Mouse (Mus musculus): ENCODE measurements at regions not wholly inside any gene's neighbourhood (a gene's known extent, or its start where the extent isn't known, plus 50 kb on each side); places are given as distances from the start of the nearest gene placed in this dataset.

DNA sequence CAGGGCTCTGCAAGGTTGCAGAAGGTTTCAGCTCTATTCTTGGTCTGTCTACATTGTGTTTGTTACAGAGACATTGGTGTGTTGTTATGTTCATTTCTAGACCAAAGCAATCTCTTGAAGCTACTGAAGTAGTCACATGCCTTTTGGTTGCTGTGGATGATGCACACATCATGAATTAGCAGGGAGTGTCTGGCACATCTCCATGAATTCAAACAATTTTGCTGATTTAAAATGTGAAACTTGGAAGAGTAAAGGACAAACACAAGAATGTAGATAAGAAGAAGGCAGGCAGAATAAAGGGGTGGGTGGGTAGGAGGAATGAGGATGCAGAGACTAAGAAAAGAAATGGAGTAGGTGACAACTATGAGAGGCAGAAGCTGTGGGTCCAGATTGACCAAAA lies 688.3 kb upstream of the Nrsn1 start:
- H3K4me3 ChIP-seq (ENCODE audit: low read depth, low read length) = no peak overlapping the region
- H3K4me2 ChIP-seq (ENCODE audit: low read depth, low read length) = no peak overlapping the region
- no peaks in the 10 kb centered on the region for H3K9me3 ChIP-seq (replicated peaks; ENCODE audit: control insufficient read depth, low read length)
- no peaks in the 10 kb centered on the region for H3K36me3 ChIP-seq (replicated peaks; ENCODE audit: control insufficient read depth, insufficient read depth, low read depth, low read length)
- H3K27me3 ChIP-seq (ENCODE audit: control insufficient read depth, insufficient read depth, low read length) = no peaks in the 10 kb centered on the region
- DNase-seq (ENCODE audit: low spot score) (no peak), ATAC-seq (replicated peaks; ENCODE audit: insufficient number of reproducible peaks, low FRiP score, low TSS enrichment, low read depth) (no peak)
- H3K27ac ChIP-seq (replicated peaks; ENCODE audit: low read depth, low read length) = no peak overlapping the region
- no peak overlapping the region for H3K9ac ChIP-seq (replicated peaks; ENCODE audit: low read length)
- H3K4me1 ChIP-seq (ENCODE audit: control insufficient read depth, insufficient read depth, low read length) = no peaks in the 10 kb centered on the region

DNA sequence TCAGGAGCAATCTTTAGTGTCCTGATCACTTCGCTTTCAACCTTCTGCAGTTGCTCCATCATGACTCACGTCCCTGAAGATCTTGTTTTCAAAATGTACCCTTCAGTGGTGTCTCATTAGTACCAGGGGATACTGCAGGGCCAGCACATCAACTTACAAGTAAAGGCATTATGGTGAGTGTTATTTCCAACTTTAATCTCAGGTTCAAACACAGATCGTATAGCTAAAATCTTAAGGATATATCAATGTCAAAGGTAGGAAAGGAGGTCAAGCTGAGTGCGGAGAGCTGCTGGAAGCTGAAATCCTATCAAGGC lies 687.8 kb upstream of the Nrsn1 start:
- 76% methylated on average over 4 of the region's 4 CpGs for WGBS

DNA sequence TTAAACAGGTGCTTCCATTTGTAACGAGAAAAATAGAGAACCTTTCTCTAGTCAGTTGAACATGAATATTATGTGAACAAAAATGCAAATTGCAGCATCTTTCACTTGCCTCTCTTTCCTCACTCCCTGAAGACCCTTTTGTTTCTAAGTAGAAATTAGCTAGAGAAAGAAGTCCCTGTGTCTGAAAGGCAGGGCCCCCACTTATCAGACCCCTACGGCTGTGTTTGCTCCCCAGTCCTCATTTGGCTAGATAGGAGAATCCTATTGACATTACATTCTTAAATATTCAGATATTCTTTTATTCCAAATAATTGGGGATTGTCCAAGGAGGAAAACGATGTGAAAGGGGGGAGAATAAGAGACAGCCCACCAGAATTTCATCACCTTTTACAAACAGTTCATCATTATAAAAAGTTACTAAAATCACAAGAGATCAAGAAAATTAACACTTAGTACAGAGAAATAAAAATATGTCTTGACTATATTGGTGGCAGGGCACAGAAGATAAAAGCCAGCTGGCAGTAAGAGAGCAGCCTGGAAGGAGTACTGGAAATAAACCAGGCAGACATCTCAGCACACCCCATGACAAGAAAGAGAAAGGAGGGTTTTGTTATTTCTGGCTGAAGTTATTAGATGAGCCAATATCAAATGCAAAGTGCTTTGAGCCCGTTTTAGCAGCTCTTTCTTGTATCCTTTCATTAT lies 687.3 kb upstream of the Nrsn1 start:
- WGBS = 63% methylated on average over 4 of the region's 4 CpGs
- H3K27me3 ChIP-seq (ENCODE audit: control insufficient read depth, insufficient read depth, low read length) = no peaks in the 10 kb centered on the region
- DNase-seq (ENCODE audit: low spot score) (no peak), ATAC-seq (replicated peaks; ENCODE audit: insufficient number of reproducible peaks, low FRiP score, low TSS enrichment, low read depth) (no peak)
- H3K4me3 ChIP-seq (ENCODE audit: low read depth, low read length) = no peak overlapping the region
- H3K9ac ChIP-seq (replicated peaks; ENCODE audit: low read length) = no peak overlapping the region
- H3K27ac ChIP-seq (replicated peaks; ENCODE audit: low read depth, low read length) = no peak overlapping the region
- no peaks in the 10 kb centered on the region for H3K4me1 ChIP-seq (ENCODE audit: control insufficient read depth, insufficient read depth, low read length)
- no peaks in the 10 kb centered on the region for H3K9me3 ChIP-seq (replicated peaks; ENCODE audit: control insufficient read depth, low read length)
- no peak overlapping the region for H3K4me2 ChIP-seq (ENCODE audit: low read depth, low read length)
- no peaks in the 10 kb centered on the region for H3K36me3 ChIP-seq (replicated peaks; ENCODE audit: control insufficient read depth, insufficient read depth, low read depth, low read length)

More for the DNA sequence above, 687.8 kb upstream of the Nrsn1 start:
- no peak overlapping the region for H3K9ac ChIP-seq (replicated peaks; ENCODE audit: low read length)
- H3K36me3 ChIP-seq (replicated peaks; ENCODE audit: control insufficient read depth, insufficient read depth, low read depth, low read length) = no peaks in the 10 kb centered on the region
- DNase-seq (ENCODE audit: low spot score) (no peak), ATAC-seq (replicated peaks; ENCODE audit: insufficient number of reproducible peaks, low FRiP score, low TSS enrichment, low read depth) (no peak)
- H3K27ac ChIP-seq (replicated peaks; ENCODE audit: low read depth, low read length) = no peak overlapping the region
- no peaks in the 10 kb centered on the region for H3K9me3 ChIP-seq (replicated peaks; ENCODE audit: control insufficient read depth, low read length)
- H3K4me1 ChIP-seq (ENCODE audit: control insufficient read depth, insufficient read depth, low read length) = no peaks in the 10 kb centered on the region
- no peaks in the 10 kb centered on the region for H3K27me3 ChIP-seq (ENCODE audit: control insufficient read depth, insufficient read depth, low read length)
- H3K4me3 ChIP-seq (ENCODE audit: low read depth, low read length) = no peak overlapping the region
- no peak overlapping the region for H3K4me2 ChIP-seq (ENCODE audit: low read depth, low read length)

DNA sequence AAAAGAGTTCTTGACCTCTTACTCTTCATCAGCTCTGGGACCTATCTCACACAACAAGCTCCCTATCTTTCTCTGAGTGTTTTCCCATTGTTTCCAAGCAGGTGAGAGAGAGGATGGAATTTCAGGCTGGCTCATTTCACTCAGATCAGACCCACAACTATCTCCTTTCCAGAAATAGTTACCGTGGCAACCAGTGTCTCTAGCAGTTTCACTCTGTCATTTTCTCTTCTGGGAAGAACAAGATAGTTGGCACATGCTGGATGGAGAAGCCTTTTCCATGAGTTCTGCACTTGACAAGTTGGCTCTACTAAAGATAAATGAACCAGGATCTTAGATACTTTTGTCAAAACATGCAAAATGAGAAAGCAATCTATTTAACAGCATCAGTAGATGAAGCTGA lies 667.3 kb upstream of the Nrsn1 start:
- 93% methylated on average over 1 of the region's 1 CpGs for WGBS
- H3K4me3 ChIP-seq (ENCODE audit: low read depth, low read length) = no peak overlapping the region
- H3K27me3 ChIP-seq (ENCODE audit: control insufficient read depth, insufficient read depth, low read length) = no peaks in the 10 kb centered on the region
- H3K9me3 ChIP-seq (replicated peaks; ENCODE audit: control insufficient read depth, low read length) = no peaks in the 10 kb centered on the region
- H3K27ac ChIP-seq (replicated peaks; ENCODE audit: low read depth, low read length) = no peak overlapping the region
- ATAC-seq (replicated peaks; ENCODE audit: insufficient number of reproducible peaks, low FRiP score, low TSS enrichment, low read depth) (no peak), DNase-seq (ENCODE audit: low spot score) (no peak)
- no peaks in the 10 kb centered on the region for H3K36me3 ChIP-seq (replicated peaks; ENCODE audit: control insufficient read depth, insufficient read depth, low read depth, low read length)
- H3K4me2 ChIP-seq (ENCODE audit: low read depth, low read length) = no peak overlapping the region
- no peaks in the 10 kb centered on the region for H3K4me1 ChIP-seq (ENCODE audit: control insufficient read depth, insufficient read depth, low read length)
- H3K9ac ChIP-seq (replicated peaks; ENCODE audit: low read length) = no peak overlapping the region

GRCm38 (mm10) chr13:25933783-25934182 lies 663.5 kb upstream of the Nrsn1 start:
- no peak overlapping the region for H3K4me2 ChIP-seq (ENCODE audit: low read depth, low read length)
- peak; percentile 11 for DNase-seq (ENCODE audit: low spot score)
- no peaks in the 10 kb centered on the region for H3K4me1 ChIP-seq (ENCODE audit: control insufficient read depth, insufficient read depth, low read length)
- no peaks in the 10 kb centered on the region for H3K36me3 ChIP-seq (replicated peaks; ENCODE audit: control insufficient read depth, insufficient read depth, low read depth, low read length)
- 28% methylated on average over 3 of the region's 3 CpGs for WGBS
- no peak for ATAC-seq (replicated peaks; ENCODE audit: insufficient number of reproducible peaks, low FRiP score, low TSS enrichment, low read depth)
- no peaks in the 10 kb centered on the region for H3K9me3 ChIP-seq (replicated peaks; ENCODE audit: control insufficient read depth, low read length)
- H3K9ac ChIP-seq (replicated peaks; ENCODE audit: low read length) = no peak overlapping the region
- H3K27me3 ChIP-seq (ENCODE audit: control insufficient read depth, insufficient read depth, low read length) = no peaks in the 10 kb centered on the region
- no peak overlapping the region for H3K4me3 ChIP-seq (ENCODE audit: low read depth, low read length)
- no peak overlapping the region for H3K27ac ChIP-seq (replicated peaks; ENCODE audit: low read depth, low read length)

- WGBS = 41% methylated on average over 3 of the region's 3 CpGs
- no peak overlapping the region for H3K4me2 ChIP-seq (ENCODE audit: low read depth, low read length)
- peak; percentile 20 for DNase-seq (ENCODE audit: low spot score)
- no peaks in the 10 kb centered on the region for H3K36me3 ChIP-seq (replicated peaks; ENCODE audit: control insufficient read depth, insufficient read depth, low read depth, low read length)
- no peak overlapping the region for H3K4me3 ChIP-seq (ENCODE audit: low read depth, low read length)
- H3K9me3 ChIP-seq (replicated peaks; ENCODE audit: control insufficient read depth, low read length) = no peaks in the 10 kb centered on the region
- no peaks in the 10 kb centered on the region for H3K4me1 ChIP-seq (ENCODE audit: control insufficient read depth, insufficient read depth, low read length)
- no peak for ATAC-seq (replicated peaks; ENCODE audit: insufficient number of reproducible peaks, low FRiP score, low TSS enrichment, low read depth)
- H3K27me3 ChIP-seq (ENCODE audit: control insufficient read depth, insufficient read depth, low read length) = no peaks in the 10 kb centered on the region
- H3K27ac ChIP-seq (replicated peaks; ENCODE audit: low read depth, low read length) = no peak overlapping the region
- H3K9ac ChIP-seq (replicated peaks; ENCODE audit: low read length) = no peak overlapping the region
These were observed 662.9 kb upstream of the Nrsn1 start for GRCm38 (mm10) chr13:25933246-25933645.

GRCm38 (mm10) chr13:25932810-25933209 lies 662.5 kb upstream of the Nrsn1 start:
- DNase-seq (ENCODE audit: low spot score) (peak; percentile 89), ATAC-seq (replicated peaks; ENCODE audit: insufficient number of reproducible peaks, low FRiP score, low TSS enrichment, low read depth) (peak; percentile 59; the same call in 1 of the 2 replicates)
- H3K4me1 ChIP-seq (ENCODE audit: control insufficient read depth, insufficient read depth, low read length) = no peaks in the 10 kb centered on the region
- H3K4me2 ChIP-seq (ENCODE audit: low read depth, low read length) = no peak overlapping the region
- H3K9me3 ChIP-seq (replicated peaks; ENCODE audit: control insufficient read depth, low read length) = no peaks in the 10 kb centered on the region
- no peak overlapping the region for H3K27ac ChIP-seq (replicated peaks; ENCODE audit: low read depth, low read length)
- H3K36me3 ChIP-seq (replicated peaks; ENCODE audit: control insufficient read depth, insufficient read depth, low read depth, low read length) = no peaks in the 10 kb centered on the region
- WGBS = 0% methylated on average over 1 of the region's 1 CpGs
- no peaks in the 10 kb centered on the region for H3K27me3 ChIP-seq (ENCODE audit: control insufficient read depth, insufficient read depth, low read length)
- H3K4me3 ChIP-seq (ENCODE audit: low read depth, low read length) = no peak overlapping the region
- no peak overlapping the region for H3K9ac ChIP-seq (replicated peaks; ENCODE audit: low read length)

- H3K9me3 ChIP-seq (replicated peaks; ENCODE audit: control insufficient read depth, low read length) = no peaks in the 10 kb centered on the region
- 45% methylated on average over 2 of the region's 2 CpGs for WGBS
- ATAC-seq (replicated peaks; ENCODE audit: insufficient number of reproducible peaks, low FRiP score, low TSS enrichment, low read depth) (no peak), DNase-seq (ENCODE audit: low spot score) (no peak)
- H3K4me2 ChIP-seq (ENCODE audit: low read depth, low read length) = no peak overlapping the region
- no peaks in the 10 kb centered on the region for H3K36me3 ChIP-seq (replicated peaks; ENCODE audit: control insufficient read depth, insufficient read depth, low read depth, low read length)
- no peaks in the 10 kb centered on the region for H3K27me3 ChIP-seq (ENCODE audit: control insufficient read depth, insufficient read depth, low read length)
- H3K4me3 ChIP-seq (ENCODE audit: low read depth, low read length) = no peak overlapping the region
- no peaks in the 10 kb centered on the region for H3K4me1 ChIP-seq (ENCODE audit: control insufficient read depth, insufficient read depth, low read length)
- no peak overlapping the region for H3K9ac ChIP-seq (replicated peaks; ENCODE audit: low read length)
- no peak overlapping the region for H3K27ac ChIP-seq (replicated peaks; ENCODE audit: low read depth, low read length)
These were observed 662.1 kb upstream of the Nrsn1 start for GRCm38 (mm10) chr13:25932365-25932764.

Data from embryonic facial prominence, embryonic 11.5 days (tissue).